Mouse (Mus musculus) kidney, adult 2 months (tissue): ENCODE data around the gene Mdfic.

Experiments
- CTCF ChIP-seq: fragments of 200-500 bp; conservative IDR thresholded peaks from 2 replicates; pipeline ENCODE4 v1.5.1; 2011; ENCODE audit warnings: low read depth, mild to moderate bottlenecking, control low read depth, low read length, moderate library complexity, mixed read lengths; ENCODE audit not compliant: insufficient read depth, insufficient read length
- POLR2A ChIP-seq: fragments of 200-500 bp; IDR thresholded peaks from one replicate; pipeline ENCODE4 v1.6.1; 2011; ENCODE audit warnings: low read depth, low read length, control low read depth

DNA sequence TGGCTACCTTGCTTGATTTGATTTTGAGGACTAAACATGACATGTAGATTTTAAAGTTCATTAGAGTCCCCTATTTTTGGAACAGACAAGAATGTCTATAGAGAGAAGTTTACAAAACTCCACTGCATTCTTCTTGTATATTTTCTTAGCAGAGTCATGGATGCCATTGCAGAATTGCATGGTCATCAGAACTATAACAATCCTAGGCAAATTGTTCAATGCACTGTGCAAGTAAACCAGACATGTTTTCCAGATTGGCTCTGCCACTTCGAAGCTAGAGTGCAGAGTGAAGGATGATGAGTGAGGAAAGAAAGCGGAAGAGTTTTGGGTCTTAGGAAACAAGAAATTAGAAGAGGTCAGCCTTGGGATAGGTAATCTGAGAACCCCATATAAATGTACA lies 120.0 kb downstream of the Mdfic start:
- TF ChIP-seq POLR2A (no peak), CTCF (no peak)
